Mouse (Mus musculus): ENCODE measurements around the gene Cadps. TPM values are rescaled to one million over a fixed set of nuclear protein-coding genes. Genes with fewer than 3 reads are reported as not detected.
A peak's percentile ranks its signal among the peaks of the same experiment; 100 is the strongest.

Gene Cadps
- polyA plus RNA-seq, 1 experiment from 2014 or later: 2.8 TPM

DNA sequence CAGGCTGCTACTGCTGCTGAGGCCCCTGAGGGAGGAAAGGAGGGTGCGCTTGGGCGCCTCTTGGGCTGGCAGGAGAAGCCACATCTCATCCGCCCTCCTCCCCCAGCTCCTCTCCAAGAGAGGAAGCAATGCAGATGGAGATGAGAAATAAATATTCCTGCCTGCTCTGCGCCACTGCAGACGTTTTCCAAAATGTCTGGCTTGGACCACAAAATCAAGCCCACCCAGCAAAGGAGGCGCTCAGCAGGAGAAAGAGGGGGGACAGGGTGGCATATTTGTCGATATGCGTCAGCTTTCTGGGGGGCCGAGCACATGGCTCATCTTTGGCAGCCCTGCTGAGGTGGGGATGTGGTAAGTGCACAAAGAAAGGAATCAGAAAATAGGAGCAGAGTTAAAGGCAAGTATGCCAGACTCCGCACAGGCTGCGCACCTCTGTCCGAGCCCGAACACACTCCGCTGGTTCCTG is 385.9 kb downstream of the Cadps start:
- Histone ChIP-seq H3K9me3 (no peaks in the 10 kb centered on the region), H3K27ac (0 out of 2 replicates have a peak overlapping the region, but pooled peaks have one; percentile 11), H3K4me1 (peaks cover 27% of the 10 kb centered on the region), H3K4me3 (no peak overlapping the region), H3K36me3 (replicated peaks) (no peaks in the 10 kb centered on the region), H3K27me3 (ENCODE audit: poor library complexity, severe bottlenecking) (peaks cover 12% of the 10 kb centered on the region; the same call in 1 of the 2 replicates)
- 87% methylated on average over 14 of the region's 14 CpGs for WGBS
- DNase-seq (ENCODE audit: extremely low spot score, low spot score): no peak

DNA sequence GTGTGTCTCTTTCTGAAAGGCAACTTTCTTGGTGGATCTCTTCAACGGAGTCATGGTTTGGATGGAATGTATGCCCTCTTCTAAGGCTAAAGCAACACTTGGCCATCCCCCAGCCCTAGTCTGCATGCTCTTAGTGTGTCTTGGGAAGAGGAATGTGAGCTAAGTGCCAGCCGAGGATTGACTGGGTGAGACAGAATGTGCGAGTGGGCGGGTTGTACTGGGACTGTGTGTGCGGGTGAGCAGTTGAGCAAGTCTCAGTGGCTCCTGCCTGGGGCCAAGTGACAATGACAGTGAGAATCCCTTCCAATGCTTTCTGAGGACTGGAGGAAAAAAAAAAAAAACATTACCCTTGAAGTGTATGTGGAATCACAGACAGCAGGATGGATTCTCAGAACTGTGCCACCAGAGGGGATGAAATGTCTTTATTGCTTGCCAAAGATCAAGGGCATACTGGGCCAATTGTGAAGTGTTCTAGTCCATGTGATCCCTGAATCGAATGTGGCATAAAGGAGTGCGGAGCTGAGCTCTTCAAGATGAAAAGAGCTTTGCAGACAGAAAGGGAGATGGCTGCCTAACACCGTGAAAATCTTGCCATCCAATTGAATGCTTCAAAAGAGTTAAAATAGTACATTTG is 394.7 kb downstream of the Cadps start:
- H3K27ac ChIP-seq: no peak overlapping the region
- no peaks in the 10 kb centered on the region for H3K36me3 ChIP-seq (replicated peaks)
- WGBS: 79% methylated on average over 8 of the region's 8 CpGs
- no peaks in the 10 kb centered on the region for H3K9me3 ChIP-seq
- peaks cover 7% of the 10 kb centered on the region for H3K4me1 ChIP-seq
- no peak for DNase-seq (ENCODE audit: extremely low spot score, low spot score)
- no peaks in the 10 kb centered on the region for H3K27me3 ChIP-seq (ENCODE audit: poor library complexity, severe bottlenecking)
- H3K4me3 ChIP-seq: no peak overlapping the region

DNA sequence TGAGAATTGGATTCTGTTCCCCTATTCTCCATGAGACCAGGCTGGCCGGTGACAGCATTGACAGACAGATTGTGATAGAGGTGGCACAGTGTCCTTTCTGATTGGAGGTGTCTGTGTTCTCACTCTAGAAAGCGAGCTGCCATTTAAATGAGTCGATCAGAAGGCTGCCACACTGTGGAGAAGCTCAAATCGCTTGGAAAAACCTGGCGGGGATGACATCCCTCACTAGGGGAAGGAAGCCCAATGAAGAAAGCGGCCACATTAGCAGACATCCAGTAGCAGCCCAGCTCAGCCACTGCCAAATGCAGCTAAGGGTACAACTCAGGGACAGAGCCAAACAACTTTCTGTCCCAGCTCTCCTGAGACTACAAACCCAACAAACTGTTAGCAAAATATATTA is 397.6 kb downstream of the Cadps start:
- Histone ChIP-seq H3K36me3 (replicated peaks) (no peaks in the 10 kb centered on the region), H3K27me3 (ENCODE audit: poor library complexity, severe bottlenecking) (peaks cover 6% of the 10 kb centered on the region; the same call in 1 of the 2 replicates), H3K27ac (no peak overlapping the region), H3K4me3 (no peak overlapping the region), H3K4me1 (peaks cover 21% of the 10 kb centered on the region), H3K9me3 (no peaks in the 10 kb centered on the region)
- no peak for DNase-seq (ENCODE audit: extremely low spot score, low spot score)
- 69% methylated on average over 6 of the region's 6 CpGs for WGBS

DNA sequence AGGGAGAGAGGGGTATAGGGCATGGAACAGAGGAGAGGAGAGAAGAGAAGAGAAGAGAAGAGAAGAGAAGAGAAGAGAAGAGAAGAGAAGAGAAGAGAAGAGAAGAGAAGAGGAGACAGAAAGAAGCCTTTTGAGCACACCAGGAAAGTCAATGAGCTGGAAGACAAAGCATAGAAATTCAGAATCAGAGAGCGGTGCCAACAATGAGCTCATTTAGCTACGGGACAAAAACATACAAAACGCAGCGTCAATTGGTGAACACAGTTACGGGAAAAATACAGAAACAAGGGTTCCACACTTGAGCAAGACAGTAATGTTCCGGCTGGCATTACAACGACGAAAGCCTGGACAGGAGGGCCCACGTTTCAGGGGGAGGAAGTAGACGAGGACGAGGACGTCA is 412.6 kb downstream of the Cadps start:
- H3K27me3 ChIP-seq (ENCODE audit: poor library complexity, severe bottlenecking): peaks cover 36% of the 10 kb centered on the region
- DNase-seq (ENCODE audit: extremely low spot score, low spot score): no peak
- H3K36me3 ChIP-seq (replicated peaks): no peaks in the 10 kb centered on the region
- no peak overlapping the region for H3K4me3 ChIP-seq
- peaks cover 20% of the 10 kb centered on the region for H3K4me1 ChIP-seq
- H3K9me3 ChIP-seq: no peaks in the 10 kb centered on the region
- 86% methylated on average over 12 of the region's 12 CpGs for WGBS
- no peak overlapping the region for H3K27ac ChIP-seq

DNA sequence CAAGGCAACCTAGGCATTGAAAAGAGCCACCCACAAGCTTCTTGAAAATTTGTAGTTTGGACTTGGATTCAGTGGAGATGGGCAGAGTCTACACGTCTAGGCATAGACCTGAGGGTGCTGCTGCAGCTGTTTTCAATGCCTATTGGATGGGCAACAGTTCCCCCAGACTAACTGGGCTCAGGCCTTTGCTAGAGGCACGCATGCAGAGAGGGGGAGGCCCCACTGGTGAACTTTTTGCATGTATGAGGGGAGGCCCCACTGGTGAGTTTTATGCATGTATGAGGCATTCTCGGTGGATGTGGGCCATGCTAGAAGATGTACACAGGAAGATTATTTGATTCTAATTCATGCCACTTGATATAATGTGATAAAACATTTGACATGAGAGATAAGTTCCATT is 413.1 kb downstream of the Cadps start:
- Histone ChIP-seq H3K9me3 (no peaks in the 10 kb centered on the region), H3K27ac (no peak overlapping the region), H3K27me3 (ENCODE audit: poor library complexity, severe bottlenecking) (peaks cover 40% of the 10 kb centered on the region), H3K36me3 (replicated peaks) (no peaks in the 10 kb centered on the region), H3K4me3 (no peak overlapping the region), H3K4me1 (peaks cover 20% of the 10 kb centered on the region)
- DNase-seq (ENCODE audit: extremely low spot score, low spot score): no peak
- 84% methylated on average over 3 of the region's 3 CpGs for WGBS

DNA sequence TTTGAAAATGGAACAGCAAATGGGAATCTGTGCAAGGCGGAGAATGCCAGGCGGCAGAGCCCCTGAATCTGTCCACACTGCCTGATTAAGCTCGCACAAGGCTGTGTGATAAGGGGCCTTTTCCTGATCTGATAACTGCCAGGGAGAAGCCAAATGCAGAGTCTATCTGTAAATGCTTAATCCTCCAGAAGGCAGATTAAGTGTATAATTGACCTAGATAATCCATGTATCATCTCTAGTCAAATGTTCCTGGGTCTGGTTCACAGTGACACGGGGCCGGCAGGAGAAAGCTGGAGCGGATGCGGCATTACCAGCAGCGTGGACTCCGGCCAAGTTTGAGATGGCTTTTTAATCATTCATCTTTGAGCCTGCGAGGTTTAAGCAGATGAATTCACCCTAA is 416.3 kb downstream of the Cadps start:
- Histone ChIP-seq H3K4me3 (no peak overlapping the region), H3K4me1 (peaks cover 20% of the 10 kb centered on the region), H3K27ac (no peak overlapping the region), H3K36me3 (replicated peaks) (no peaks in the 10 kb centered on the region), H3K9me3 (no peaks in the 10 kb centered on the region), H3K27me3 (ENCODE audit: poor library complexity, severe bottlenecking) (peaks cover 58% of the 10 kb centered on the region)
- no peak for DNase-seq (ENCODE audit: extremely low spot score, low spot score)
- WGBS: 77% methylated on average over 10 of the region's 10 CpGs

DNA sequence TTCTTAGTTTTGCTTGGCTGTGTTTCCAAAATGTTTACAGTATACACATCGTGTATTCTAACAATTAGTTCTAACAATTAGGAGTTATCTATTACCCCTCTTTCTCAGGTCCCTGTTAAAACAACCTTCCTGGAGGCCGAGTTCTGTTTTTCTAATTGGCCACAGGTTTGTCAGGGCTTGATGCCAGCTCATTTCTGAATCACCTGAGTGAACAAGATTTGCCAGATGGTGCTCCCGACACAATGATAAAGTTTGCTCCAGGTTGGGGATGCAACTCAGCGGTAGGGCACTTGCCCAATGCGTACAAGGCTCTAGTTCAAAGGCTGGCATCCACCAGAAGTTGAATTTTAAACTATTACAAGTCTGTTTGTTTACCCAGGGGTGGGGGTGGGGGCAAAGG is 417.7 kb downstream of the Cadps start:
- H3K4me1 ChIP-seq: peaks cover 16% of the 10 kb centered on the region
- no peaks in the 10 kb centered on the region for H3K36me3 ChIP-seq (replicated peaks)
- H3K9me3 ChIP-seq: no peaks in the 10 kb centered on the region
- no peak for DNase-seq (ENCODE audit: extremely low spot score, low spot score)
- WGBS: 82% methylated on average over 5 of the region's 5 CpGs
- H3K27ac ChIP-seq: no peak overlapping the region
- H3K4me3 ChIP-seq: no peak overlapping the region
- H3K27me3 ChIP-seq (ENCODE audit: poor library complexity, severe bottlenecking): peaks cover 53% of the 10 kb centered on the region

DNA sequence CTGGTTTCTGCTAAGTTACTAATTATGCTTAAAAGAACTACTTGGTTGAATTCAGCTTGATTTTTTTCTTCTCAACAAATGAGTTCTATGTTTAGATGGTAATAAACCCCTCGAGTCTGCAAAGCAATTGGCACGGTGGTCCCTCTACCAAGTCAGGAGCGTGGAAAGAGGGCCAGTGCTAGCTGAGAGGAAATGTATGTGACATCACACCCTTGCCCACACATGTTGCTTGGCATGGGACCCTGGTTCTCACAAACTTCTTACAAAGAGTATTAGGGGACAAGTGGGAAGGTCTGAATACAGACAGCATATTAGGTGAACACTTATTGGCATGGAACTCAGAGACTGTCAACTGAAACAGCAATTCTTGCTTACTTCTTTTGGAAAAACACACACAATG is 418.2 kb downstream of the Cadps start:
- no peak overlapping the region for H3K27ac ChIP-seq
- H3K4me1 ChIP-seq: peaks cover 12% of the 10 kb centered on the region
- peaks cover 50% of the 10 kb centered on the region for H3K27me3 ChIP-seq (ENCODE audit: poor library complexity, severe bottlenecking)
- H3K36me3 ChIP-seq (replicated peaks): no peaks in the 10 kb centered on the region
- 83% methylated on average over 3 of the region's 3 CpGs for WGBS
- H3K9me3 ChIP-seq: no peaks in the 10 kb centered on the region
- H3K4me3 ChIP-seq: no peak overlapping the region
- DNase-seq (ENCODE audit: extremely low spot score, low spot score): no peak

DNA sequence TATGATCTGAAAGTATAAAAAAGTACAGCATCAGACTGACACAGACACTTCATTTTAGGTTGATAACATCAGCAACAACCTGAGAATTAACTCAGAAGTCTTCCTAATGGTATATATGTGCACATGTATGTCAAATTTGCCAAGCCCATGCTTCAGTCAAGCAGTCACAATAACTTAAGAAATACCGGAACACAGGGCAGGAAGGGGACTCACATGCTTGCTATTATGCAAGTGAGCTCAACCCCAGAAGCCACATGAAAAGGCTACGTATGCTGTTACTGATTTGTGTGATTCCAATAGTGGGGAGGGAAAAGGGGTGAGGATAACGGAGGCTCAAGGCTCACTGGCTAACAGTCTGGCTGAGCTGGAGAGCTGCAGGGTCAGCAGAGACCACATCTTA is 418.8 kb downstream of the Cadps start:
- DNase-seq (ENCODE audit: extremely low spot score, low spot score): no peak
- peaks cover 11% of the 10 kb centered on the region for H3K4me1 ChIP-seq
- no peak overlapping the region for H3K4me3 ChIP-seq
- no peaks in the 10 kb centered on the region for H3K9me3 ChIP-seq
- H3K36me3 ChIP-seq (replicated peaks): no peaks in the 10 kb centered on the region
- no peak overlapping the region for H3K27ac ChIP-seq
- 79% methylated on average over 3 of the region's 3 CpGs for WGBS
- H3K27me3 ChIP-seq (ENCODE audit: poor library complexity, severe bottlenecking): peaks cover 53% of the 10 kb centered on the region

DNA sequence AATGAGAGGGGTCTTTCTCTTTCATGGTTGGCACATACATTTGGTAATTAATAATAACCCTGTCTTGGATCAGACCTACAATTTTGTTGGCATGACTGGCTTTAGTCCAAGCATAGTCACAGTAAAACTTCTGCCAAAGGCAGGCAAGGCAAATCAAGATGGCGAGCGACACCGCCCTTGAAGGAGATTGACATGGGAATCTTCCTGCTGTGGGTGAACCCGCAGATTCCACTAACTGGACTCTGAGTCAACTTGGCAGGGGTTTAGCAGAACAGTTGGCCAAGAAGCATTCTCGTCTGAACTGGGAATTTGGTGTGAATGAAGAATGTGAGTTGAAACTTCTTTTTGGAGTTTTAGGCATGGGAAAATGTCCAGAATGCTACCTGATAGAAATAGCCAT is 422.8 kb downstream of the Cadps start:
- Histone ChIP-seq H3K27ac (no peak overlapping the region), H3K9me3 (no peaks in the 10 kb centered on the region), H3K4me1 (peaks cover 15% of the 10 kb centered on the region), H3K4me3 (no peak overlapping the region), H3K36me3 (replicated peaks) (no peaks in the 10 kb centered on the region), H3K27me3 (ENCODE audit: poor library complexity, severe bottlenecking) (peaks cover 70% of the 10 kb centered on the region)
- 90% methylated on average over 5 of the region's 5 CpGs for WGBS
- DNase-seq (ENCODE audit: extremely low spot score, low spot score): no peak

DNA sequence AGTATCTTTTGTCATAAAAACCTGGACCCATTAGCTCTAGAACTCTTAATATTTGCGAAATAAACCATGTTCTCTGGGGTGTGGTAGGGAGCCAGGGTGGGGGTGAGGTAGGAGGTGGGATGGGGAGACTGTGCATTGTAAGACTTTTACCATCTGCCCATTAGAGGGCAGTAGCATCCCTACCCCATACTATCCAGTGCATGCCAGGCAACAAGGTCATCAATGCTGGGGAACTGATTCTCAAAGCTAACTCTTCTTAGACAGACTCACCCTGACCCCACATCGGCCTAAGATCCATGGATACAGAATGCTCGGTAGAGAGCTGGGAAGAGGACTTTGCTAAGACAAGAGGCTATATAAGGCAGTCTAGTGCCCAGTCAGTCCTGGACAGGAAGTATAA is 425.3 kb downstream of the Cadps start:
- DNase-seq (ENCODE audit: extremely low spot score, low spot score): no peak
- H3K36me3 ChIP-seq (replicated peaks): no peaks in the 10 kb centered on the region
- H3K27me3 ChIP-seq (ENCODE audit: poor library complexity, severe bottlenecking): peaks cover 65% of the 10 kb centered on the region
- peaks cover 41% of the 10 kb centered on the region for H3K4me1 ChIP-seq
- H3K27ac ChIP-seq: no peak overlapping the region
- no peak overlapping the region for H3K4me3 ChIP-seq
- 69% methylated on average over 3 of the region's 3 CpGs for WGBS
- H3K9me3 ChIP-seq: no peaks in the 10 kb centered on the region

DNA sequence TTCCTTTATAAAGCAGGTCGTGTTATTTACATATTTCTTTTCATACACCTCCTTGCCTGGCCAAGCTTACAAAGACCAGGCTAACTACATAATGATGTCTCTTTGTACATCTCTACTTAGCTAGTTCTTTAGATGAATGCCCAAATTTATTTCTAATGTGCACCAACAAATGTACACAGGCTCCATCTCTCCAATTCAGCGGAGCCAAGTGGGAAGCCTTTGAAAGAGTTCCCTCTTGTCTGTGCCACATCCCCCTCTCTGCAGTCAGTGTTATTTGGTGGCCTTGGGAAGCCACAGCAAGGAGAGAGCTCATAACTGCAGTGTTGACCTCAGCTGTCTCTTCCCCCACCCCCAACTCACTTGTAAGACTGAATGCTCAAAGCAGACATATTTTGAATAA is 428.6 kb downstream of the Cadps start:
- H3K27me3 ChIP-seq (ENCODE audit: poor library complexity, severe bottlenecking): peaks cover 87% of the 10 kb centered on the region
- H3K36me3 ChIP-seq (replicated peaks): no peaks in the 10 kb centered on the region
- WGBS: 33% methylated on average over 2 of the region's 2 CpGs
- no peaks in the 10 kb centered on the region for H3K9me3 ChIP-seq
- DNase-seq (ENCODE audit: extremely low spot score, low spot score): no peak
- no peak overlapping the region; the same call in 1 of the 2 replicates for H3K4me3 ChIP-seq
- H3K4me1 ChIP-seq: peaks cover 73% of the 10 kb centered on the region
- peak overlapping the region; percentile 78 for H3K27ac ChIP-seq

DNA sequence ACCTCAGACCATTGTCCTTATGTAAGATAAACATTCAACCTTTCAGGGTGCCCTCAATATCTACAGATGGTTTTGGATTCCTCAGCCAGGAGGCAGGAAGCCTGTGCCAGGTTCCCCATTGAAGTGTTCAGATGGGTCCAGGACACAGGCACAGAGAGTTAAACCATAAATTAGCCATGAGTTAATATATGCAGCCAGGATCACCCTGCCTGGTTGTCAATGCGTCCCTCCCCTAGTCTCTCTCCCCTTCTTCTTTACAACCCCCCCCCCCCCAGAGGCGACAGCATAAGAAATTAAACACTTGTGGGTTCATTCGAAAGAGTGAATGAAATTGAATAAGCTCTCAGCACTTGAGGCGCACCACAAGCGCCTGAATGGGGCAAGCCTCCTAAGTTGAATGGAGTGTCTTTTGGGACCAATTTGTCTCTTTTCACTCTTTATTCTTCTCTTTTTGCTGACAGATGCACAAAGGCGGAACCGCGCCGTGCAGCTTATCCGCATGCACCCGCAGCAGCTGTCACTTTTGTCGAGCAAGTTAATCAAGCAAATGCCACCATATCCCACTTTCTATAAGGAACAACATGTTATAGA is 429.5 kb downstream of the Cadps start:
- WGBS: 15% methylated on average over 12 of the region's 12 CpGs
- DNase-seq (ENCODE audit: extremely low spot score, low spot score): peak; percentile 77
- H3K4me3 ChIP-seq: peak overlapping the region; percentile 25; the same call in 1 of the 2 replicates
- H3K9me3 ChIP-seq: no peaks in the 10 kb centered on the region
- H3K4me1 ChIP-seq: peaks cover 82% of the 10 kb centered on the region
- H3K27me3 ChIP-seq (ENCODE audit: poor library complexity, severe bottlenecking): peaks cover 80% of the 10 kb centered on the region
- H3K27ac ChIP-seq: peak overlapping the region; percentile 78
- no peaks in the 10 kb centered on the region for H3K36me3 ChIP-seq (replicated peaks)
